Mouse (Mus musculus) hindbrain, embryonic 16.5 days (tissue): ENCODE measurements around the gene Dnm3. TPM values are rescaled to one million over a fixed set of nuclear protein-coding genes. Genes with fewer than 3 reads are reported as not detected.

Experiments used
- ATAC-seq: fragments of 200-750 bp; cut with Nextera tagmentation; 2 replicates; pipeline ENCODE4 v1.8.0; 2017; ENCODE audit warnings: moderate TSS enrichment, moderate library complexity
- H3K27ac ChIP-seq: fragments of 300-500 bp; sonication (generic); 2 replicates; pipeline ENCODE4 v1.5.1; 2014; ENCODE audit warnings: low read depth, mild to moderate bottlenecking, control low read depth, low read length, moderate library complexity
- H3K27me3 ChIP-seq: fragments of 300-500 bp; sonication (generic); replicated peaks from 2 replicates; pipeline ENCODE4 v1.6.1; 2014; ENCODE audit warnings: low read length; ENCODE audit not compliant: control insufficient read depth, insufficient read depth
- H3K36me3 ChIP-seq: fragments of 300-500 bp; sonication (generic); 2 replicates; pipeline ENCODE4 v1.6.1; 2014; ENCODE audit warnings: mild to moderate bottlenecking, low read length, moderate library complexity, mixed read lengths; ENCODE audit not compliant: control insufficient read depth, insufficient read depth
- H3K4me1 ChIP-seq: fragments of 300-500 bp; sonication (generic); 2 replicates; pipeline ENCODE4 v1.6.1; 2014; ENCODE audit warnings: low read depth, low read length; ENCODE audit not compliant: control insufficient read depth, insufficient read depth
- H3K4me2 ChIP-seq: fragments of 300-500 bp; sonication (generic); 2 replicates; pipeline ENCODE4 v1.6.1; 2014; ENCODE audit warnings: mild to moderate bottlenecking, low read length, control low read depth, moderate library complexity
- H3K4me3 ChIP-seq: fragments of 300-500 bp; sonication (generic); 2 replicates; pipeline ENCODE4 v1.5.1; 2014; ENCODE audit warnings: mild to moderate bottlenecking, low read length, control low read depth, moderate library complexity
- H3K9ac ChIP-seq: fragments of 300-500 bp; sonication (generic); 2 replicates; pipeline ENCODE4 v1.6.1; 2014; ENCODE audit warnings: low read depth, mild to moderate bottlenecking, control low read depth, low read length, moderate library complexity
- H3K9me3 ChIP-seq: fragments of 300-500 bp; sonication (generic); 2 replicates; pipeline ENCODE4 v1.6.1; 2014; ENCODE audit warnings: mild to moderate bottlenecking, low read length, moderate library complexity; ENCODE audit not compliant: control insufficient read depth
- WGBS: fragments of 180-500 bp; shearing (Covaris S2); extraction: QIAGEN DNeasy Blood & Tissue Kit; methylation state at CpG from one replicate; pipeline ENCODE4 v1.1.7; 2014; 5-methylcytosine and 5-hydroxymethylcytosine counted together
- polyA plus RNA-seq: library from polyadenylated mRNA; unstranded; fragments of >200 nt; fragmentation: Nextera tagmentation; extraction: Ambion mirVana; gene quantifications from 2 replicates; pipeline ENCODE4 v1.2.1, GENCODE M21; 2015

The Dnm3 gene
- polyA plus RNA-seq, 1 experiment from 2014 or later = 57.1 TPM

DNA sequence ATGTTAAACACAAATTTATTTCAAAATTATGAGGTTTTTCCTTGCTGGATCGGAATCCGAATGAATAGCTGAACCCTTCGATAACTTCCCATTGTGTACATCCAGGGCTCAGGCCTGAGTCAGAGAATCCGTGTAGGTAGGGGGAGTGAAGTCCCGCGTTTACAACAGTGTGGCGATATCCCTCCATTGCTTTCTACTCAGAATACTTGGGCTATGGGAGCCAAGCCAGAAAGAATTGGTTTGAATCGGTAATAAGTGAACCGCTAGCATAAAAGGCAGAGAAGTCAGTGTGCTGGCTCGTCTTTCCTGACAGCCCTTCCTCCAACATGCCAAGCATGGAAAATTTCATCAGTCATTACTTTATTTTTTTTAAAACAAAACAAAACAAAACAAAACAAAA is 402.0 kb downstream of the Dnm3 start:
- WGBS = 60% methylated on average over 10 of the region's 10 CpGs
- H3K27ac ChIP-seq = no peak overlapping the region
- no peak overlapping the region for H3K4me2 ChIP-seq
- no peak overlapping the region for H3K9ac ChIP-seq
- ATAC-seq = no peak
- H3K27me3 ChIP-seq = no peaks in the 10 kb centered on the region
- H3K4me1 ChIP-seq = no peaks in the 10 kb centered on the region
- H3K4me3 ChIP-seq = no peak overlapping the region
- no peaks in the 10 kb centered on the region for H3K36me3 ChIP-seq
- no peaks in the 10 kb centered on the region for H3K9me3 ChIP-seq

DNA sequence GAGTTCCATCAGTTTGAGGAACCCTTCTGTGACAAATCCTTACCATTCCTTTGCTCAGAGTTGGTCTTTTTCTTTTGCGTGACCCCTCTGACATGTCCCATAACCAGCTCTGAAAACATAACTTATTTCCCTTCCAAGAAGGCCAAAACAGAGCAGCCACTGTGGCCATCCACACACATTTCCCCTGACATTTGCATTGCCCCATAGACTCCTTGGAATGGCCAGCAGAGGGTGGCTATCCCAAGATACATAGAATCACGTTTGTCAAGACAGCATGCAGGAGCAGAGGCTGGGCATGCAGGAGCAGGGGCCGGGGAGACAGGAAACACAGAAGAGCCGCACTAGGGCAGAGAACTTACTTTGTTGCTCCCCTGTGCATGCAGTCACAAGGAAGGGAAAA is 402.4 kb downstream of the Dnm3 start:
- WGBS = 62% methylated on average over 4 of the region's 4 CpGs
- no peaks in the 10 kb centered on the region for H3K27me3 ChIP-seq
- no peak overlapping the region for H3K27ac ChIP-seq
- no peak overlapping the region for H3K4me3 ChIP-seq
- H3K4me2 ChIP-seq = no peak overlapping the region
- no peaks in the 10 kb centered on the region for H3K4me1 ChIP-seq
- H3K9me3 ChIP-seq = no peaks in the 10 kb centered on the region
- H3K36me3 ChIP-seq = no peaks in the 10 kb centered on the region
- H3K9ac ChIP-seq = no peak overlapping the region
- no peak for ATAC-seq

DNA sequence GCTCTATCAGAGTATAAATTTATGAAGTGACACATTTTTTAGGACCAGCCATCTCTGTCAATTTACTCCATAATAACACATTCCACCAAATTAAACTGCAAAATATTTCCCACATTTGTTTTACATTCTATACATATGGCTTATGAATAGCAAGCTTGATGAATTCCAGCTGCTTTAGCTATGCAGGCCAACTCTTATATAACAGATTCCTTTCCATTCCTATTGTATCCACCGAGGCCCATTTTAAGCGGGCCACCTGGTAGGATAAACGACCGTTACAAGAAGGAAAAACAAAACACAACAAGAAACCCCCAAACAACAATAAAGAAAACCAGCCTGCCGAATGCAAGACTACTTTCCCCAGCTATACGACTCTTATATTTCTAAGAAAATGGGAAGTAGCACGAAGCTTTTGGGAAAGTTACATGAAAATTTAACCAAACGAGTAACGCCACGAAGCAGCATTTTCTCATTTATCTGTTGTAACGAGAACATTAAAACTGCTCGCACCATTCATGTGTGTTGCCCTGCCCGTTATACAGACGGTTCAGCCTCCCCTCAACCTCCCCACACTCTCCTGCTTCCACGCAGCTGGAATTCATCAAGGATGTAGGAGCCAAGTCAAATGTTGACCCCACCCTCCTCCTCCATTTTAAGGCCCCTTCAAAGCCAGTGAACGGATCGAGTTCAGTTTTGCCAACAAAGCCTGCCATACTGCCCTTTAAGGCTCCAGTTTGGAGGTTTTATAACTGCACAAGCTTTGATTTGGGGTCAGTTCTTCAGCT is 403.0 kb downstream of the Dnm3 start:
- H3K4me3 ChIP-seq = no peak overlapping the region
- H3K9ac ChIP-seq = no peak overlapping the region
- WGBS = 63% methylated on average over 17 of the region's 17 CpGs
- ATAC-seq = no peak
- no peaks in the 10 kb centered on the region for H3K36me3 ChIP-seq
- no peak overlapping the region for H3K4me2 ChIP-seq
- no peaks in the 10 kb centered on the region for H3K27me3 ChIP-seq
- no peaks in the 10 kb centered on the region for H3K4me1 ChIP-seq
- H3K27ac ChIP-seq = no peak overlapping the region
- no peaks in the 10 kb centered on the region for H3K9me3 ChIP-seq

DNA sequence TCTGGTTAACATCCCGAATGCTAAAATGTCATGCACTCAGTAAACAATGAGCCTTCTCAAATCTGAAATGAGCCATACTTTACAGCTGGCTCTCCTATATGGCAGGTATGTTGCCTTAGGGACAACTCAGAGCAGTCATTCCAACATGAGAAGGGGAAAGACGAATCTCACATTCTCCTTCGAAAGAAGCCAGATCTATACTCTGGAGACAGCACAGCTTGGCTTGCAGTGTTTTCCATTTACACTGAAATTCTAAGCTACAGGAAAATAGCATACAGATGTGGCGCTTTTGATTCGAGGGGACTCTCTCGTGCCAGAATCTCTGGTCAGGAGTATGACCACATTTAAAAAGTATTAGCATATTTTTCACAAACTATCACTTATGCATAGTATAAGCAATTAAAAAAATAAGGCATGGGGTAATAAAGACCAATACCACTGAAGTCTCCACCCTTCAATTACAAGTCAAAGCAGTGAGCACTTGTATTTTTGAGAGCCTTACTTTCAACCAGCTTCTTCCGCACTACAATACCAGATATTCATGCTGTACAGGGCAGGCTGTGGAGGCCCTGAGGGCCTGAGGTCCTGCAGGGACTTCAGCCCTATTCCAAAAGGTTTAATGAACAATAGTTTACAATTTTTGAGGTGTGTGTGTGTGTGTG is 404.8 kb downstream of the Dnm3 start:
- ATAC-seq = no peak
- no peaks in the 10 kb centered on the region for H3K4me1 ChIP-seq
- H3K27ac ChIP-seq = no peak overlapping the region
- no peak overlapping the region for H3K4me2 ChIP-seq
- H3K9me3 ChIP-seq = no peaks in the 10 kb centered on the region
- no peak overlapping the region for H3K4me3 ChIP-seq
- H3K27me3 ChIP-seq = no peaks in the 10 kb centered on the region
- 75% methylated on average over 7 of the region's 7 CpGs for WGBS
- H3K9ac ChIP-seq = no peak overlapping the region
- no peaks in the 10 kb centered on the region for H3K36me3 ChIP-seq

DNA sequence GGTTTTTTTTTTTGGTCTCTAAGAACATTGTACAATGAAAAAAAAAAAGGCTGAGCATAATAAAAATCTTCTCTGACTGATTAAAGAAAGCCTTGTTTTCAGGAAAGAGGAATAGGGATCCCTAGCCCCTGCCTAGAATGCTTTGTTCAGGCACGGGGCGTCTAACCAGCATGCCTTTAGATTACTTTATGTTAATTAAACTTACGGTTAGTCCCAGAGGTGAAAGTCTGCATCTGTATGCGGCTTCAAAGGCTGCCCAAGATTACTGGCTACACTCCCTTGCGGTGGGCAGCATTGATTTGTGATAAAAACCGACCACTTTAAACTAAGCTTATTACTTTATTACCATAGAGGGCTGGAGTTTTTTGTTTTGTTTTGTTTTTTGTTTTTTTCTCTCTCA is 424.2 kb downstream of the Dnm3 start:
- Histone ChIP-seq H3K4me2 (no peak overlapping the region), H3K9me3 (no peaks in the 10 kb centered on the region), H3K4me3 (no peak overlapping the region), H3K27me3 (no peaks in the 10 kb centered on the region), H3K4me1 (peaks cover 6% of the 10 kb centered on the region), H3K9ac (no peak overlapping the region), H3K36me3 (no peaks in the 10 kb centered on the region), H3K27ac (no peak overlapping the region)
- WGBS = 14% methylated on average over 6 of the region's 6 CpGs
- peak; percentile 29; the same call in 1 of the 2 replicates for ATAC-seq

DNA sequence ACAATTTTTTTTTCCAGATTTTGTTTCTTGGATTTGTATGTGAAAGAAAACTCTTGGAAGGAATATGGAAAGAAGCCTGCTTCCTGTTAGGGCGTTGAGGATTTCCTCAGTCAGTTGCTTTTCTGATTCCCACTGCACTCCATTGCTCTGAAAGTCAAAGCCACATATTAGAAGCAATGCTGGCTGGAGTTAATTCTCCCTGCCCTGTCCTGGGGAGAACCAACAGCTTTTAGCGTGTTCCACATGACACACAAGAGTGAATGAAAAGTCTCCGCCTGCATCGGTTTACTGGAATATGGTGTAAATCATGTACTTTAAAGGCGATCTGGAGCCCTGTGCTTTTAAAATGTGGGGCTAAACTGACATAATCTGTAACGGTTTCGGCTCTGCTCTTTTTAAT is 424.6 kb downstream of the Dnm3 start:
- peak; percentile 35; the same call in 1 of the 2 replicates for ATAC-seq
- H3K9me3 ChIP-seq = no peaks in the 10 kb centered on the region
- no peak overlapping the region for H3K9ac ChIP-seq
- peaks cover 6% of the 10 kb centered on the region for H3K4me1 ChIP-seq
- no peak overlapping the region for H3K4me2 ChIP-seq
- WGBS = 40% methylated on average over 7 of the region's 7 CpGs
- no peak overlapping the region for H3K27ac ChIP-seq
- no peaks in the 10 kb centered on the region for H3K27me3 ChIP-seq
- no peak overlapping the region for H3K4me3 ChIP-seq
- no peaks in the 10 kb centered on the region for H3K36me3 ChIP-seq

DNA sequence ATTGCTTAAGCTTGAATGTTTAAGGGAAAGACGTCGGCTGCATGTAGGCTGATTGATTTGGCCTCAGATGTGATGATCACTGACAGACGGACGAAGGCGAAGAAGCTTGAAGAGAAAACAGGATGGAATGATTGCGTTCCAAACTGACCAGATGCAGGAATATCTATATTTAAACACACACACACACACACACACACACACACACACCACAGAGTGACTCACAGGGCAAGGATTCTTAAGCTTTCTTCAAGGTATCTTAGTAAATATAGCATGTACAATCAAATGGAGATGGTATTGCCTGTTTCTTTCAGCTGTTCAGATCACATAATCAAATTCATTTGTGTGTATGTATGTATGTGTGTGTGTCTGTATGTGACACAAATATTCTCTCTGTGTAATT is 425.1 kb downstream of the Dnm3 start:
- Histone ChIP-seq H3K9me3 (no peaks in the 10 kb centered on the region), H3K4me3 (no peak overlapping the region), H3K36me3 (no peaks in the 10 kb centered on the region), H3K27ac (no peak overlapping the region; the same call in 1 of the 2 replicates), H3K27me3 (no peaks in the 10 kb centered on the region), H3K4me1 (peaks cover 6% of the 10 kb centered on the region), H3K9ac (no peak overlapping the region), H3K4me2 (no peak overlapping the region)
- no peak for ATAC-seq
- WGBS = 71% methylated on average over 6 of the region's 6 CpGs

DNA sequence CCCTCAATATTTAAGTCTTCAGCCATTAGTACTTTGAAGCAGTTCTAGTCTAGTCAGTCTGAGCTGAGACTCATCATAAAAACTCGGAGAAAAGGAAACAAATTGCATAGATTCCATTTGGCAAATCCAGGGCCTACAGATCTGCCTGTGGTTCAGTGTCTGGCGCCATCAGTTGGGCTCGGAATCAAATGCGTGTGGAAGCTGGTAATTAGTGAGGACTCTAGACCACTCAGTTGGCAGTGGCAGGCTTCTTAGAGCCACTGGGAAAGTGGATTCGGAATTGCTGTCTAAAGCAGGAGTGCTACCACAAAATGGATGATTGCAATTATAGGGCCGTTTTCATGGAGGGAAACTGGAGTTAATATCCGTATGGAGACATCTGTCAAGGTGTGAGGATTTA is 425.7 kb downstream of the Dnm3 start:
- ATAC-seq = peak; percentile 60; the same call in 1 of the 2 replicates
- WGBS = 60% methylated on average over 7 of the region's 7 CpGs
- no peak overlapping the region; the same call in 1 of the 2 replicates for H3K27ac ChIP-seq

DNA sequence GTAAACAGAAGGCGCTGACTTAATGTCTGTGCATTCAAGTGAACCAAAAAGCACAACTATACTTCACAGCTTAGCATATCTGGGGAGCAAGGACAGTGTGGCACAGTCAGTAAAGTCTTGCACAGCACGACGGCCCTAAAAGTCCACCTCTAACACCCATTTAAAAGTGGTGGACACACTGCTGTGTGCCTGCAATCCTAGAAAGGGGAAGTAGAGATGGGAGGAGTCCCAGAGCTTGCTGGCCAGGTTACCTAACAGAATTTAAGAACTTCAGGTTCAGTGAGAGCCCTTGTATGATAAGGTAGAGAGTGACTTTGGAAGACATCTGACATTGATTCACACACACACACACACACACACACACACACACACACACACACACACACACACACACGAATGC is 426.1 kb downstream of the Dnm3 start:
- no peak overlapping the region for H3K27ac ChIP-seq
- ATAC-seq = no peak
- no peak overlapping the region for H3K4me2 ChIP-seq
- H3K36me3 ChIP-seq = no peaks in the 10 kb centered on the region
- peaks cover 6% of the 10 kb centered on the region for H3K4me1 ChIP-seq
- H3K9ac ChIP-seq = no peak overlapping the region
- no peaks in the 10 kb centered on the region for H3K27me3 ChIP-seq
- WGBS = 89% methylated on average over 4 of the region's 4 CpGs
- H3K4me3 ChIP-seq = no peak overlapping the region
- H3K9me3 ChIP-seq = no peaks in the 10 kb centered on the region

More for the DNA sequence above, 425.7 kb downstream of the Dnm3 start:
- no peaks in the 10 kb centered on the region for H3K36me3 ChIP-seq
- no peaks in the 10 kb centered on the region for H3K27me3 ChIP-seq
- no peak overlapping the region for H3K9ac ChIP-seq
- peaks cover 6% of the 10 kb centered on the region for H3K4me1 ChIP-seq
- H3K9me3 ChIP-seq = no peaks in the 10 kb centered on the region
- no peak overlapping the region for H3K4me2 ChIP-seq
- no peak overlapping the region for H3K4me3 ChIP-seq
